Mouse (Mus musculus): ENCODE data around the gene Tmem161a. TPM values are rescaled to one million over a fixed set of nuclear protein-coding genes. Genes with fewer than 3 reads are reported as not detected.

Tmem161a gene
- polyA plus RNA-seq, 1 experiment from 2014 or later: 50.8 TPM

Other genes with a start within 250 kb of the Tmem161a start
- gene Gatad2a, start 176.0 kb upstream of the Tmem161a start, polyA plus RNA-seq (2014; fragmentation: Nextera tagmentation; extraction: Ambion mirVana): 51.9 and 57.4 TPM in 2 replicates
- gene Mau2, start 129.6 kb upstream of the Tmem161a start, polyA plus RNA-seq (2014; fragmentation: Nextera tagmentation; extraction: Ambion mirVana): 46.9 and 54.5 TPM in 2 replicates
- gene Sugp1, start 129.5 kb upstream of the Tmem161a start, polyA plus RNA-seq (2014; fragmentation: Nextera tagmentation; extraction: Ambion mirVana): 34.2 and 34.4 TPM in 2 replicates
- 1.9 and 3.0 TPM in 2 replicates for gene Tm6sf2, start 99.4 kb upstream of the Tmem161a start, polyA plus RNA-seq (2014; fragmentation: Nextera tagmentation; extraction: Ambion mirVana)
- gene Hapln4, start 88.9 kb upstream of the Tmem161a start, polyA plus RNA-seq (2014; fragmentation: Nextera tagmentation; extraction: Ambion mirVana): not detected in 2 replicates
- gene Ncan, start 51.5 kb upstream of the Tmem161a start, polyA plus RNA-seq (2014; fragmentation: Nextera tagmentation; extraction: Ambion mirVana): 1.9 TPM in 2 replicates
- 29.5 and 29.9 TPM in 2 replicates for gene Nr2c2ap, start 41.0 kb upstream of the Tmem161a start, polyA plus RNA-seq (2014; fragmentation: Nextera tagmentation; extraction: Ambion mirVana)
- gene Rfxank, start 33.2 kb upstream of the Tmem161a start, polyA plus RNA-seq (2014; fragmentation: Nextera tagmentation; extraction: Ambion mirVana): 11.6 and 15.1 TPM in 2 replicates
- 49.2 and 50.8 TPM in 2 replicates for gene Borcs8, start 32.9 kb upstream of the Tmem161a start, polyA plus RNA-seq (2014; fragmentation: Nextera tagmentation; extraction: Ambion mirVana)
- 0.13 and 0.43 TPM in 2 replicates for gene Mef2b, start 32.6 kb upstream of the Tmem161a start, polyA plus RNA-seq (2014; fragmentation: Nextera tagmentation; extraction: Ambion mirVana)
- 3.9 and 4.0 TPM in 2 replicates for gene Slc25a42, start 39.9 kb downstream of the Tmem161a start, polyA plus RNA-seq (2014; fragmentation: Nextera tagmentation; extraction: Ambion mirVana)
- 28.1 and 31.7 TPM in 2 replicates for gene Sugp2, start 61.9 kb downstream of the Tmem161a start, polyA plus RNA-seq (2014; fragmentation: Nextera tagmentation; extraction: Ambion mirVana)
- 24.4 and 25.8 TPM in 2 replicates for gene Armc6, start 62.1 kb downstream of the Tmem161a start, polyA plus RNA-seq (2014; fragmentation: Nextera tagmentation; extraction: Ambion mirVana)
- 33.5 and 34.7 TPM in 2 replicates for gene Homer3, start 110.5 kb downstream of the Tmem161a start, polyA plus RNA-seq (2014; fragmentation: Nextera tagmentation; extraction: Ambion mirVana)
- gene Ddx49, start 130.1 kb downstream of the Tmem161a start, polyA plus RNA-seq (2014; fragmentation: Nextera tagmentation; extraction: Ambion mirVana): 47.5 and 49.7 TPM in 2 replicates
- gene Cope, start 130.2 kb downstream of the Tmem161a start, polyA plus RNA-seq (2014; fragmentation: Nextera tagmentation; extraction: Ambion mirVana): 331 and 336 TPM in 2 replicates
- gene Cers1, start 143.4 kb downstream of the Tmem161a start, polyA plus RNA-seq (2014; fragmentation: Nextera tagmentation; extraction: Ambion mirVana): 4.3 and 4.6 TPM in 2 replicates
- gene Gdf1, start 157.5 kb downstream of the Tmem161a start, polyA plus RNA-seq (2014; fragmentation: Nextera tagmentation; extraction: Ambion mirVana): 1.8 and 2.1 TPM in 2 replicates
- gene Upf1, start 180.9 kb downstream of the Tmem161a start, polyA plus RNA-seq (2014; fragmentation: Nextera tagmentation; extraction: Ambion mirVana): 16.6 and 19.4 TPM in 2 replicates
- 0.44 and 0.77 TPM in 2 replicates for gene Comp, start 201.2 kb downstream of the Tmem161a start, polyA plus RNA-seq (2014; fragmentation: Nextera tagmentation; extraction: Ambion mirVana)

All from intestine, embryonic 14.5 days (tissue).